ENCODE assay signal across 21 mouse cellular contexts in genomic region chr13:97386511-97386910, GRCm38 (mm10).
DNase-seq lines count a peak whose midpoint lies in the region; ATAC-seq and TF ChIP-seq lines count a peak whose summit lies in the region.
"Had no signal": no experiment of that assay in that cellular context is flagged by ENCODE, and none has a peak within 500 bp of the region (broad histone marks: within the 10 kb centered on the region; RNA-seq: fewer than 3 reads in every experiment).

No protein-coding gene starts in this region.

- no peak overlapping the region for H3K4me3 ChIP-seq in stomach, postnatal 0 days (ENCODE audit: low read depth, low read length)
- H3K4me3 ChIP-seq: embryonic facial prominence, embryonic 15.5 days; forebrain, embryonic 12.5 days; heart, embryonic 15.5 days; hindbrain, embryonic 13.5 days; limb, embryonic 12.5 days; liver, embryonic 15.5 days; neural tube, embryonic 12.5 days had no signal

- TF ChIP-seq CTCF in stomach, postnatal 0 days (IDR thresholded peaks at IDR 0.05; ENCODE audit: low read depth) = no peak

- peak; percentile 90 for ATAC-seq in stomach, postnatal 0 days (ENCODE audit: low FRiP score, low TSS enrichment)

- no peaks in the 10 kb centered on the region for H3K27me3 ChIP-seq in stomach, postnatal 0 days (ENCODE audit: control insufficient read depth, insufficient read depth, low read length)
- H3K27me3 ChIP-seq: embryonic facial prominence, embryonic 15.5 days; forebrain, embryonic 12.5 days; liver, embryonic 15.5 days; neural tube, embryonic 12.5 days had no signal

- no peaks in the 10 kb centered on the region for H3K4me1 ChIP-seq in stomach, postnatal 0 days (replicated peaks; ENCODE audit: control insufficient read depth, insufficient read depth)

- peak; percentile 10 for DNase-seq in thymus, postnatal 0 days (ENCODE audit: low spot score)
- no peak for DNase-seq in thymus, postnatal 10 days (ENCODE audit: low spot score in 2 of 2)
- peak; percentile 30 for DNase-seq in T-cell, adult 2 months (ENCODE audit: low spot score)
- peak; percentile 61 for DNase-seq in lung, postnatal 25 days (ENCODE audit: low spot score)
- peak; percentile 50 for DNase-seq in stomach, postnatal 0 days (ENCODE audit: low spot score)
- no peak for DNase-seq in ovary, postnatal 14 days (ENCODE audit: low spot score)
- DNase-seq in right cerebral cortex, postnatal 14 days = no peak
- no peak for DNase-seq in right cerebral cortex, adult 18-20 months
- DNase-seq: adrenal gland, postnatal 10 days; cerebellum, adult 8-10 months; kidney, adult 8-10 months; kidney, postnatal 4 days; right cerebral cortex, postnatal 4 days; thymus, postnatal 4 days had no signal

- WGBS in stomach, postnatal 0 days = 23% methylated on average over 3 of the region's 3 CpGs

- H3K27ac ChIP-seq in stomach, postnatal 0 days (replicated peaks) = 0 out of 2 replicates have a peak overlapping the region, but pooled peaks have one; percentile 24
- H3K27ac ChIP-seq: embryonic facial prominence, embryonic 15.5 days; forebrain, embryonic 12.5 days; heart, embryonic 15.5 days; hindbrain, embryonic 13.5 days; limb, embryonic 12.5 days; liver, embryonic 15.5 days; neural tube, embryonic 12.5 days had no signal

- H3K4me2 ChIP-seq in stomach, postnatal 0 days (replicated peaks; ENCODE audit: low read depth) = no peak overlapping the region
- H3K4me2 ChIP-seq: embryonic facial prominence, embryonic 15.5 days; forebrain, embryonic 12.5 days; heart, embryonic 15.5 days; hindbrain, embryonic 13.5 days; limb, embryonic 12.5 days; liver, embryonic 15.5 days; neural tube, embryonic 12.5 days had no signal

- TF ChIP-seq EP300 in stomach, postnatal 0 days (optimal IDR thresholded peaks at IDR 0.05) = no peak

- H3K9me3 ChIP-seq in stomach, postnatal 0 days (ENCODE audit: control insufficient read depth, low read length) = no peaks in the 10 kb centered on the region
- H3K9me3 ChIP-seq: embryonic facial prominence, embryonic 15.5 days; forebrain, embryonic 12.5 days; heart, embryonic 15.5 days; hindbrain, embryonic 13.5 days; limb, embryonic 12.5 days; liver, embryonic 15.5 days; neural tube, embryonic 12.5 days had no signal

- H3K9ac ChIP-seq in stomach, postnatal 0 days (ENCODE audit: low read length) = no peak overlapping the region
- H3K9ac ChIP-seq: embryonic facial prominence, embryonic 15.5 days; forebrain, embryonic 12.5 days; heart, embryonic 15.5 days; hindbrain, embryonic 13.5 days; limb, embryonic 12.5 days; liver, embryonic 15.5 days; neural tube, embryonic 12.5 days had no signal

- H3K36me3 ChIP-seq in stomach, postnatal 0 days (ENCODE audit: control insufficient read depth, insufficient read depth, low read length) = no peaks in the 10 kb centered on the region
- H3K36me3 ChIP-seq: embryonic facial prominence, embryonic 15.5 days; forebrain, embryonic 12.5 days; heart, embryonic 15.5 days; hindbrain, embryonic 13.5 days; limb, embryonic 12.5 days; liver, embryonic 15.5 days; neural tube, embryonic 12.5 days had no signal

Comparison
In these comparisons a context has a peak if more than half of its experiments do, and no peak if none do; other contexts are left out.
1. DNase-seq: peak in thymus, postnatal 0 days (single experiment), T-cell, adult 2 months (single experiment), lung, postnatal 25 days (single experiment) and stomach, postnatal 0 days (single experiment); none in thymus, postnatal 10 days (0 of 2), ovary, postnatal 14 days (single experiment), right cerebral cortex, postnatal 14 days (single experiment) and right cerebral cortex, adult 18-20 months (single experiment).